Mouse (Mus musculus) hindlimb bud, embryonic 11.5 days (tissue): ENCODE measurements around the gene Cnga1.
"Not testable (repeated sequence)": the region's sequence is repeated elsewhere in the genome, so short reads cannot be mapped to it uniquely, and the experiment has no call there.

ENCODE experiments used
- DNase-seq: peaks from one replicate; pipeline ENCODE4 v3.0.0-alpha.2; 2012; ENCODE audit warnings: low read depth, low spot score; ENCODE audit errors: extremely low spot score

Gene Cnga1

GRCm38 (mm10) chr5:72643655-72644054 lies 420 bp downstream of the Cnga1 start:
- DNase-seq = no peak

DNA sequence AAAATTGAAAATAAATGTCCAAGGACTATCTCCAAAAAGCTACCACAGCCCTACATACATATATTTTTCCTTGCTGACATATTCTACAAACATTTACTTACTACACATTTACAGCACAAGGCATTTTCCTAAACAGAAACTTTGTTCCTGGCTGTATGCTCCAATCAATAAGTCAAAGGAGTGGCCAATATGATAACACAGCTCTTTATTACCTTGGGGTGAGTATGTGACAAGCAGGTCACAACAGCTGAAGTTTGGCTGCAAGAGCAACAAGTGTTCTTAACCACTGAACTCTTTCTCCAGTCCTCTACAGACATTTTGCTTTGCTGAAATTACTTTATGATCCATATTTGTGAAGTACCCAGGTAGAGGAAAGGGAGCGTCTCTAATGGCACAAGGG lies 4.0 kb downstream of the Cnga1 start:
- no peak for DNase-seq

GRCm38 (mm10) chr5:72636576-72636975 lies 7.5 kb downstream of the Cnga1 start:
- DNase-seq = no peak

GRCm38 (mm10) chr5:72636122-72636521 lies 8.0 kb downstream of the Cnga1 start:
- DNase-seq = no peak

DNA sequence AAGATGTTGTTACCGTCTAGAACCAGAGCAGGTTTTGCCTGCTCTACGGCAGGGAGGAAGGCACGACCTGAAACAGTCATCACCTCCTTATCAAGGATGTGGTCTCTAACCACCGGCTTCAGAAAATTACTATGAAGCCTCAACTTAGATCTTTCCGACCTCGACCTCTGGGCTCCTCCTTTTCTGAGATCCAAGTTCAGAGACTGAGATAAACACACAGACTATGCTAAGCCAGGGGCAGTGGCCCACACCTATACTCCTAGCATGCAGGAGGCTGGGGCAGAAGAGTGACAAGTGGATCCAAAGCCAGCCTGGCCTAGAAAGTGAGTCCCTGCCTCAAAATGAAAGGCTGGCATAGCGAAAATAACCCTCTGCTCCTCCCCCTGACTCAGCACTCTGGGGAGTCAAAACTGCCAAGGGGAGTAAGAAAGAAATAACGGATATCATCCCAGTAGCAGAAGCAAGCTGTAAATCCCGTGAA lies 9.2 kb downstream of the Cnga1 start:
- no peak for DNase-seq

GRCm38 (mm10) chr5:72630026-72630425 lies 14.0 kb downstream of the Cnga1 start:
- DNase-seq = no peak

DNA sequence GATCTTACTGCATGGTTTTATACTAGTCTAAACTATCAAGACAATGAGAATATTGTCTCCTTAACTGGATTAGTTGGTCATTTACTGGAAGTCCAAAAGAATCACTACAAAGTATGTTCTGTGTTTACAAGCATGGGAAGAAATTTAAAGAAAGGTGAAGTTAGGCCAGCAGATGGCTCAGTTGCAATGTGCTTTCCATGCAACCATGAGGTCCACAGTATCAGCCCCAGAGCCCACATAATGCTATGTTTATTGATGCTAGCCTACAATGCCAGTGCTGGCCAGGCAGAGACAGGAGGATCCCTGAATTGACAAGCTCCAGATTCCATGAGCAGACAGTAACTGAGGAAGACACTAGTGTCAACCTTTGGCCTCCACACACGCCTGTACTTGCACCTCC lies 23.1 kb downstream of the Cnga1 start:
- no peak for DNase-seq

DNA sequence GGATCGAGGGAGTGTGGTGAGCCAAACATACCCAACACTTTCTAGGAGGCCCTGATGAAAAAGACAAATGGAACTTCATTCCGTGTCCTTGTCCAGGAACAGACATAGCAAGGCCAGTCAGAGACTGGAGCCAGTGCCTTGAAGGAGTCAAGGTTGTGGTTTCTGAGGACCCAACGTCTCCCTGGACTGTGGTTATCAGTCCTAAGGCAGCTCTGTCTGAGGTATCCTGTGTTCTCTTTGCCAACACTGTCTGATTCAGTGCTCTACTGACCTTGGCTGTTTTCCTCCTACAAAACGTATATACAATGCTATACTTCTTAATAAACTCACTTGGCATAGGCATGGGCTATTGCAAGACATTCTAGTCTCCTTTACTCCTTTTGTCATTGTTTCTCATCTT lies 26.7 kb downstream of the Cnga1 start:
- DNase-seq = no peak

DNA sequence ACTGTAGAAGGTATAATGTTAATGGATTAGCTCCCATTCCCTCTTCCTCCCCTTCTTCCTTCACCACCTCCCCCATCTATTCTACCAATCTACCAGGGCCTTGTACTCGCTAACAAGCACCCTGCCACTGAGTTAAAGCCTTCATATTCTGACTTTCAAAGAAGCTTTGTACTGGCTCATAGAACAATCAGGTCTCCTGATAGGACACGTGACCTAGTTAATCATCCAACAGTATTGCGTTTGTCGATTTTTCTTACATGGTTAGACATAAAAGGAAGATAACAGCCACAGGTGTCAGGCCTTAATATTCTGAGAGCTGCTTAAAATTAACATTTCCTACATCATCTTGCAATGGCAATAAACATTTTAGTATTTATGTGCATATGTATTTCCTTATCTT lies 40.9 kb downstream of the Cnga1 start:
- no peak for DNase-seq

- peak; percentile 28 for DNase-seq
These were observed 43.1 kb downstream of the Cnga1 start for GRCm38 (mm10) chr5:72601006-72601405.

GRCm38 (mm10) chr5:72587192-72587681 lies 56.8 kb downstream of the Cnga1 start, which contains the start of gene Gm5868:
Gm5868 (minus strand) TSS chr5:72587551.
- no peak for DNase-seq

- not testable (repeated sequence) for DNase-seq
These were observed 57.3 kb downstream of the Cnga1 start for GRCm38 (mm10) chr5:72586667-72587191.

- not testable (repeated sequence) for DNase-seq
These were observed 58.0 kb downstream of the Cnga1 start for GRCm38 (mm10) chr5:72586122-72586521.

DNA sequence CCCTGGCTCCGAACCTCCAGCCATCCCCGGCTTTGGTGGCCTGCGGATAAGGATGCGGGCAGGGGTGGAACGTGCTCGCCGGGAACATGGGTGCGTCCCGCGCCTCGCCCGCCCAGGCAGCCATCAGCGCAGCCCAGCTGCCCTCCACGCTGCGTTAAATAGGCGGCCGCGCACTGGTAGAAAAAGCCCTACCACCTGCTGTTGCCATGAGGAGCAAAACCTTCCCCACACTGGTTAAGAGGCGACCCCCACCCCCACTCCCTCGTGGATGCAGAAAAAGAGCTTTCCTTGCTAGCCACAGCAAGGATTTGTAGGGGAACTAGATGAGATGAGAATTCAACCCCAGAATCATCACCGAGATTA lies 63.1 kb downstream of the Cnga1 start, which contains the start of gene Zar1:
Gene Zar1 (minus strand): TSS at position 285 of the 363 bp plus-strand sequence.
- DNase-seq = not testable (repeated sequence)

DNA sequence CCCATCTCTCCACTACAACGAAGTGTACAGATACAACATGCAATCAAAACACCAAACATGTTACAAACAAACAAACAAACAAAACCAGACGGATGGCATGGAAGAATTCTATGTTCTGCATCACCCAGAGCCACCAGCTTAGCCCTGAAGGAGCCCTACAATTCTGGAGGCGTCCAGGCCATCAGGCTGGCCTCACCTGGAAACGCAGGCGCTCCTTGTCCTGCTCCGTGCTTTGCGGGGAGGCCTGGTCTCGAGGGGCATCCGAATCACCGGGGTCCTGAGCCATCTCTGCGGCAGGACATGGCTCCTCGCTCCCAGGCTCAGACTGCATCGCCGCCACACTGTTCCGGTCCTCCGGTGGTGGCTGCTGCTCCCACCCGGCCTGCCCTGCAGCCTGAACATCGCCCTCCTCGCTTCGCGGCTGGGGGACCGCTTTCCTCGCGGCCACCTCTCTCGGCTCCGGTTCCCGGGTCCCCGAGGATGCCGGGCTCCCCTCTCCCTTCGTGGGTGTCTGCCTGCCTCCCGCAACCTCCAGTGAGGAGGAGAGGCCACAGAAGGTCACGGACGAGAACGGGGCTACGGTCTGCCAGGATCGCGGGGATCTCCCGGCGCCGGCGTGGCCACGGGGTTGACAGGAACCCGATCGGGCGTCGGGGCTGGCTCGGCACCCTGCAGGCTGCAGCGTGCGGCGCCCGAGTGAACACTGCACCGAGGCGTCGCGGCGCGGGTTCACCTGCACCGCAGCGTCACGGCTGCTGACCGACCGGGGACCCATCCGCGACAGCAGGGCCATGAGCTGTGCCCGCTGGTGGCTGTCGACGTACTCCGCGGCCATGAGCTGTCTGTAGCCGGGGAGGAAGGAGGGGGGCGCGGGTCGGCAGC lies 63.7 kb downstream of the Cnga1 start:
- DNase-seq = not testable (repeated sequence)

- DNase-seq = not testable (repeated sequence)
These were observed 64.5 kb downstream of the Cnga1 start for GRCm38 (mm10) chr5:72579599-72579998.

DNA sequence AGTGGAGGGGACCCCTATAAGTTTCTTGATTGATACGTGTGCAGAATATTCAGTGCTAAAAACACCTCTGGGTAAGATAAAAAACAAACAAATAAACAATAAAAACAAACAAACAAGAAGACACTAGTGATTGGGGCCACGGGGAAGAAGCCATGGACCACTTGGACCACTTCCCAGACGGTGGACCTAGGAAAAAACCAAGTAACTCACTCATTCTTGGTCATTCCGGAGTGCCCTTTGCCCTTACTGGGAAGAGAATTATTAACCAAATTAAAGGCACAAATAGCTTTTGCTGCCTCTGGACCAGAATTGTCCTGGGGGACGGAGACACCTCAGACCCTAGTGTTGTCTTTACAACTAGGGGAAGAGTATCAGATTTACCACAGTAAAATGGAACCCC lies 78.5 kb downstream of the Cnga1 start:
- DNase-seq = no peak

- DNase-seq = not testable (repeated sequence)
These were observed 80.9 kb downstream of the Cnga1 start for GRCm38 (mm10) chr5:72563183-72563582.

DNA sequence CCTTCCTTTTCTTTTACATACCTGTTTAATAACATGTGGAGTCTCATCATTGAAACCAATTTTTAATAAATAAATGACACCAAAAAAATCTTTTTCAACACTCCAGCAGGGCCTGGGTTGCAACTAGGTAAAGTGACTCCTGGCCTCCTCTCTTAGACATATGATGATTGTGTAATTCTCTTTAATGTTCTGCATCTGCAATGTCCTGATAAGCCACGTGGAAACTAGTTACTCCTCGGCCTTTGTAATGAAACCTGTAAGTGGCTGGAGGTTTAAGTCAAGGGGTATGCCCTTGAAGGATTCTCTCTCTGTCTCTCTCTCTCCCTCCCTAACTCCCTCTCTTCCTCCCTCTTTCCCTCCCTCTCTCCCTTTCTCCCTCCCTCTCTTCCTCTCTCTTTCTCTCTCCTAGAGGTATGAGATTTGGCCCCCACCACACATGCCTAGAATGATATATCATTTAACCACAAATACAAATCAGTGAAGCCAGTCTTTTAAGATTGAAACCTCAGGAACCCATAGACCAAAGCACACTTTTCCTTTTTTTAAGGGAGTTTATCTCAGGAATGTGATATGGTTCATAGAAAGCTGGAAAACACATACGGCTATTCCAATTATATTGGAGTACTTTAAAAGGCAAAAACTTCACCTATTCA lies 83.0 kb downstream of the Cnga1 start:
- DNase-seq = no peak

GRCm38 (mm10) chr5:72559544-72560049 lies 84.5 kb downstream of the Cnga1 start, which contains the start of gene Nfxl1:
Nfxl1 (minus strand) TSS chr5:72559684.
- DNase-seq = peak; percentile 99
